Mouse (Mus musculus) layer of hippocampus, adult 18-20 months (tissue): Measurements from ENCODE around the gene Casp9. TPM values are rescaled to one million over a fixed set of nuclear protein-coding genes. Genes with fewer than 3 reads are reported as not detected.
A peak's percentile ranks its signal among the peaks of the same experiment; 100 is the strongest.

Experiments
- DNase-seq, 2 experiments: peaks; one replicate each; pipeline ENCODE4 v3.0.0; 2022; ENCODE audit warnings: low spot score in 2 of 2
- total RNA-seq, 2 experiments: library from RNA; stranded (reverse); gene quantifications; 2 replicates each; pipeline ENCODE4 v1.2.3; 2021

The Casp9 gene
- total RNA-seq, 2 experiments from 2014 or later: 25.6 to 28.8 TPM

DNA sequence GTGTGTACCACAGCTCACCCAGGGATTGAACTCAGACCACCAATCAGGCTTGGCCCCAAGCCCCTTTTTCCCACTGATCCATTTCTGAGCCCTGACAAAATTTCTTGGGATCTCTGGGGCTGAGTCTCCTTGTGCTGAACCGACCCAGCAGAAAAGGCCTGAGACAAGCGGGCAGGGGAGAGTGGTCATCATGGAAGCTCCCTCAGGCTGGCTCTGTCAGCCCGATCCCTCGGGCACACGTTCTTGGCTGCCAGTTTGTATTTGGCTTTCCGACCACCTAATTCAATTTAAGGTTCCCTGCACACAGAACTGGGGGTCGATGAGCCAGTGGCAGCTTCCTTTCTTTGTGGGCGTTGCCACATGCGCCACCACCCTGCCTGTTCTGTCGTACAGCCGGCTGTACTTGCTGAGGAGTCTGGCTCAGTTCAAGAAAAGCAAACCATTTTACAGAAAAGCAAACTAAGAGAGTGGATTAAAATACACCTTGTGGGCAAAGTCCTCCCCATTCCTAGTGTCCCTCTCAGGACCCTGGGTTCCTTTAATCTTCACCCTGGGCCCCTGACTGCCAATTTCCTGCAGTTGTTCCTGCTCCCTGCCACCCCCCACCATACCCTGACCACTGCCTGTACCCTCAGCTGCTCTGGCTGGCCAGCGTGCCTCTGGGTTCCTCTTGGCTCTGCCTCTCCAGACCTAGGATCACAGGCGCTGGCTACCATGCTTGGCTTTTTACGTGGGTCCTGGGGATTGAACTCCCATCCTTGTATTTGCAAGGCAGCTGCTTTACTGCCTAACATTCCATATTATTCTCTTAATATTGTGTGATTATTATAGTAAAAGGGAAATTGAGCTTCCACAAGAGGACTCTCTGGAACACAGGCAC, 23.6 kb downstream of the Casp9 start:
- peak; percentile 52 to 64 for DNase-seq

DNA sequence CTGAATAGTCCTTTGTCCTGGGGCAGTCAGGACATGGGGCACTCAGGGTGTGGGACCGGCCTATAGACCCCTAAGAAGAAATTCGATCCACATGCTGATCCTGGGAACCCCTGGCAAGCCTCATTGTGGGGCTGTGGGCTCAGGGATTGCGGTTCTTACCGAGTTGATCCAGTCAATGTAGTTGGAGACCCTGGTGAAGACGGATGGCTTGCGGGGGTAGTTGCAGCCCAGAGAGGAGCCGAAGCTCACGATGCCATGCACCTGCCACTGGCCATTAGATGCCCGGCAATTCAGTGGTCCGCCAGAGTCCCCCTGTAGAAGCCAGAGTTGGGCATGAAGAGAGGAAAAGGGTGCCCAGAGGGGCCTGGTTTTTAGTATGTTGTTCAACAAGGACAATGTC, 24.3 kb downstream of the Casp9 start:
- no peak for DNase-seq

DNA sequence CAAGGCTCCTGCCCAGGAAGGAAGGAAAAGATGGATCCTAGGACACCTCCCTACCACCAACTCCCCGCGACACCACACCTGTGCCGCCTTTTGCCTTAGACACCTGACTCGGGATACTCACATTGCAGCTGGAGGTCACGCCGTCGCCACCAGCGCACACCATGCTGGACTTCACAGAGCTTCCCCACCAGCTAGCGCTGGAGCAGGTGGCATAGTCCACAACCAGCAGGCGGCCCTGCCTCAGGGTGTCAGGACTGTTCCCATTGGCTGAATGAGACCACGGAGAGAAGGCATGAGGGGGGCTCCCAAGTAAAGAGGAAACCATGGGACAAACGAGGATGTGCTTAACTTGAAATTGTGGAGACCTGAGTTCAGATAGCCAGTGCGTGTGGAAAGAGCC, 25.4 kb downstream of the Casp9 start:
- DNase-seq: no peak

DNA sequence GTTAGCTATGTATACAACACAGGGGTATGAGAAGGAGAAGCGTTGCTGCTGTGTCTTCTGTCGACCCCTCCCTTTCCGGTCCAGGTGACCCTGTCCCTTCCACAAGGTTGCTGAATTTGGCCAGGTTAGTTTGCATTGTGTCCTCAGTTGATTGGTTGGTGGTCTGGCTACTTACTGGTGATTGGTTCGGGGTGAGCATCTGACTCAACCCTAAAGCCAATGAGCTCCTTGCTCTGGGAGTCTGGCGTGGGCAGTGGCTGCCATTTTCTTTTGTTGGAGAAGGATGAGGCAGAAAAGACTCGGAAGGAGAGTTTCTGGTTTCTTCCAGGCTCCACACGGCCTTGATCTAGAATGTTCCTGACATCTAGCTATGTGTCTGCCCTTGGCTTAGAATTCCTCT, 25.9 kb downstream of the Casp9 start:
- DNase-seq: no peak

DNA sequence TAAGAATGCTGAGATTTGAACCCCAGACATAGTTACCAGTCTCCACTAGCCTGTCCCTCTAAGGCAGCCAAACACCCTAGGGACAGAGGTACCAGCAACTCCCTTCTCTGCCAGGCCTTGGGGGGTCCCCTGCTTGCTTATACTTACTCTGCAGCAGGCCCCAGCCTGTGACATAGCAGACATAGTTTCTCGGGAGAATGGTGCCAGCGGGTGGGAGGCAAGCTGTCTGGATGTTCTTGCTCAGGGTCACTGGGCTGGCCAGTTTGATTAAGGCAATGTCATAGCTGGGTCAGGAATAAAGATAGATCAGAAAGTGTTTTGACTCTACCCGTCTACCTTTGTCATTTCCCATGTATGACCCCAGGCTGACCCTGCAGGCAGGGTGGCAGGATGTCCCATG, 27.8 kb downstream of the Casp9 start:
- DNase-seq: no peak

DNA sequence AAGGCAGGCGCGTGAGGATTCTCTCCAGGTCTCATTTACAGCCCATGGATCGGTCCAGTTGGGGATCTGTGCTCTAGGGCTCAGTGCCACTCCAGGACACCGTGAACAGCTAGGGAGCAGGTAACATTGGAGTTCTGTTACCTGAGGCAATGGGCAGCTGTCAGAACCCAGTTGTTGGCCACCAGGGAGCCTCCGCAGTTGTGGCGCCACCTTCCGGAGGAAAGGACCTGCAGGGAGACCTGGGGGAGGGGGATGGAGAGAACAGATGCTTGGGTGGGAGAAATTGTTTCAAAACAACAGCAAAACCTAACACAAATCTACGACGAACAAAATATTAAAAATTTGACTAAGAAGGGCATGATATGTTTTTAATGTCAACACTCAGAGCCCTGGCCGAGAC, 28.7 kb downstream of the Casp9 start:
- no peak for DNase-seq

DNA sequence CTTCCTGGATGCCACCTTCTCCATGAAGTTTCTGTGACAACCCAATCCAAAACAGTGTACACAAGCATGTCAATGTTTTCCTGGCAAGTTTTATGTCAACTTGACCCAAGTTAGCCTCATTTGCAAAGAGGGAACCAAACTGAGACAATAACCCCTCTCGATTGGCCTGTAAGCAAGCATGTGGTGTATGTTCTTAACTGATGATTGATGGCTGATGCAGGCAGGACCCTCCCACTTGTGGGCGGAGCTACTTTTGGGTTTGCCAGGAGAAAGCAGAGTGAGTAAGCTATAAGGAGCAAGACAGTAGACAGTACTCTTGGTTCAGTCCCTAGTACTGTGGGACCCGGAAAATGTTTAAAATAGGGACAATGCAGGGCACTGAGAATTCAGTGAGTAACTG, 29.6 kb downstream of the Casp9 start:
- no peak for DNase-seq

DNA sequence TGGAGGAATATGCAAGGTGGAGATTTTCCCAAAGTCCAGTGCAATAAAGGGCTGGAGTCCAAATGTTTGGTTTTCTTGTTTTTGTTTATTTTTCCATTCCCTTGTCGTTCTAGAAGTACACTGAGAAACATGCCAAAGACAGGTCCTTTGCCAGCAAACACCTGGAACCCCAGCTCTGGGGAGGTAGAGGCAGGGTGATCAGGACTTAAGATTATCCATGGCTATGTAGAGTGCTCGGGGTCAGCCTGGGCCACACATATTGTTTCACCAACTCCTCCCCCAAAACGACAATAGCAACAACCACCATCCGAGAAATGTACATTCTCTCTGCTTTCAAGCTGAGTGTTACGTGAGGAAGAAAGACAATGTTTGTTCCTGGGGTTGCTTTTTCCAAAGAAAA, 32.6 kb downstream of the Casp9 start, which contains the start of gene Cela2a:
TSS of gene Cela2a (minus strand) at position 101 of the 400 bp plus-strand sequence.
- DNase-seq: no peak

DNA sequence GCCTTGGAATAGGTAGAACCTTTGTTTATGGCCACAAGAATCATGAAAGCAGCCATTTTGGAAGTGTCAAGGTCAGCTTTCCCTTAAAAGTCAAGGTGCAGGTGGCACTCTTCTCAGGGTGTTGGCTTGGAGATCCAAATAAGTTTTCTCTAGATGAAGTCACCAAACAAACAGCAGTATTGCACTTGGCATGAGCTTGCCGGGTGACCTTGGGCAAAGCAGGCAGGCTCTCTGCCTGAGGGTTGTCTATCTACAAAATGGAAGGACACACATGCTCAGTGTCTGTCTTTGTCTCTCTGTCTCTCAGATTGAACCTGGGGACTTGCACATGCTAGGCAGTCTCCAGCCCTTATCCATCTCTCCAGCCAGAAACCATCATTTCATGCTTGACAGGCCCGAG, 34.0 kb downstream of the Casp9 start:
- DNase-seq: no peak

DNA sequence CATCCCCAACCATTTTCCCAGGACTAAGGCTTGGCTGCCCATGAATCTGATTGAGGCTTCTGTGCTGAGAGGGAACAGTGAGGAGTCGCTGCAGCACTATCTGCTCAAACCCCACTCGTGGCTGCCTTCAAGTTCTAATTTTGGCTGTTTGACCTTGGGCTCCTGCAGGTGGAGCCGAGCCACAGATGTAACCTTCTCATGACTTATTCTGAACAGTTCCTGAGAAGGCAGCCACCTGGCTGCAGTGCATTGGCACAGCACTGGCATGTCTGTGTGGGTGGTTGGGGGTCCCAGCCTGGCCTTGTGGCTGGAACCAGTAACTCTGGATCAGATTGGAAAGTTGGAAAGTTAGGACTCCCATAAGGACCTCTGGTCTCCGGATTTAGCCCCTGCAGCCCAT, 34.8 kb downstream of the Casp9 start:
- DNase-seq: no peak

DNA sequence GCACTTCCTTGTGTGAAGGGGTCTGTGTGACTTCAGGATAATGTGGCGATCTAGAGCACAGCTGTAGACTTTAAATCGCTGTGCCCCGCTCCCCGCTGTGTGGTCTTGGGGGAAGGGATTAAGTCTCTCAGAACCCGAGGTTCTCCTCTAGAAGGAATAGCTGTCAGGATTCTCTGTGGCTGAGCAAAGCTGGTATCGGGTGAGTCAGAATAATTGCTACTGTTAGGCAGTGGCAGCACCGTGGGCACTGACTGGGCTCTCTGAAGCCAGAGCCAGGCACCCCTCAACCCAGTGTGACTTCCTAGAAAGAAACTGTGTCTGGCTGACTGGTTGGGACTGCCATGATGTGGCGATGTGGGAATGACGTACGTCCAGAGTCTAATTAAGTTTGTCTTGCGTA, 37.0 kb downstream of the Casp9 start:
- no peak for DNase-seq

DNA sequence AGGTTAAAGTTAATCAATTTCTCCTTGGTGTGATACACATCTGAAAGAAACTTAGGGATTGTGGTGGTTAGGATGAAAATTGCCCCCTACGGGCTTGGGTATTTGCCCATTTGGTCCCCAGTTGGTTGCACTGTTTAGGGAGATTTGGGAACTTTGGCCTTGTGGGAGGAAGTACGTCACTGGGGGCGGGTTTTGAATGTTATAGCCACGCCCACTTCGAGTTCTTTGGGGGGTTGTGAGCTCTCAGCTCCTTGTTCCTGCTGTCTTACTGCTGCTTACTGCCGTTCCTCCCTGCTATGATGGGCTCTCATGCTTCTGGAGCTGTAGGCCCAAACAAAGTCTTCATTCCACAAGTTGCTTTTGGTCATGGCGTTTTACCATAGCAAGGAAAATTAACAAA, 37.9 kb downstream of the Casp9 start:
- DNase-seq: no peak

DNA sequence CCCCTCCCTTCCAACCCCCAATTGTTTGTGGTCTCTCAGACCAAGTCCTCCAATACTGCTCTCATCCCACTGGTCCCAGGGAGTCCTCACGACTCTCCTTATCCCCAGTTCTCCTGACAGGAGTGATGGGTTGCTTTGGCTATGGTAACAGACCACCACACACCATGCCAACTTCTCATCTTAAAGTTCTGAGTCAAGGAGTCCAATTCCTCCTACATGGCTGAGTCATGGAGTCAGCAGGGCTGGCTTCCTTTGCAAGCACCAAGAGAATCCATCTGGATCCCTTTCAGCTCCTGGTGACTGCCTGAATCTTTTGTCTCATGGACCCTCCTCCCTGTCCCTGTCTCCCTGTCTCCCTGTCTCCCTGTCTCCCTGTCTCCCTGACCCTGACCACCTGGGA, 40.5 kb downstream of the Casp9 start:
- DNase-seq: no peak

DNA sequence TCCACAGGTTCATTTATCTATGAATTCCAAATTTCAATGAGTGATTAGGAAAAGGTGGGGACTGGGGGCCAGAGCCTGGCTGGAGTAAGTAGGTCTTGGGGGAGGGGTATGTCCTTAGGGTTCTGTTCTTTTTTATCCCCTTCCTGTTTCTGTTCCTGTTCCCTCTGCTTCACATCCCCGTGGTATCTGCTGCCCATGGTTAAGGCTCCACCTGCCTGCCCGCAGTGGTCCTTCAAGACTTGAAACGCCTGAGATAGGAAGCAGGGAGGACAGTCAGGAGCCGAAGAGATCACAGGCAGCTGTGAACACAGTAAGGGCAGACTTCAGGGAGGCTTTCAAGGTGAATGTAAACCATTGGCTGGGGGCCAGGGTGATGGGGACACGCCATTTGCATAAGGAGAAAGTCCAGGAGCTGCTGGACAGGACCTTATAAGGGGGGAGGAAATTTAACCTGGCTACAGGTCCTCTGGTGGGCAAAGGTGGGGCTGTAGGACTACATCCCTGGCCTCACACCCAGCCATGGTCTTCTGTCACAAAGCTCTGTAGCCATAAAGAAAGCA, 41.2 kb downstream of the Casp9 start:
- DNase-seq: no peak

DNA sequence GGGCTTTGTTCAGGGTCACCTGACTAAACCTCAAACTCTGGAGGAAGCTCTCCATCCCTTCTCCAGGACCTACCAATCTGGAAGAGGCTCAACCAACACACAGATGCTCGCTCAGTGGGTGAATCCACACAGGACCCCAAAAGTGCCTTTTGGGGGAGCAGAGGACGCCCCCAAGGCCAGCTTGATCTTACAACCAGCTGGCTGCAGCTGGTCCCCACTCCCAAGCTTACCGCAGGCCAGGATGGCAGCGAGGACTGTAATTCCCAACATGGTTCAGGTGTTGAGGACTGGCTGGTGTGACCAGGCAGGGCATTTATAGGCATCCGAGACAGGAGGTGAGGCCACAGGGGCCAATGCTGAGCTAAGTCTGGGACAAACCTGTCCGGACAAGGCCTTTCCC, 52.6 kb downstream of the Casp9 start, which contains the start of gene Ctrc:
TSS of gene Ctrc (minus strand) at position 361 of the 400 bp plus-strand sequence.
- no peak for DNase-seq

DNA sequence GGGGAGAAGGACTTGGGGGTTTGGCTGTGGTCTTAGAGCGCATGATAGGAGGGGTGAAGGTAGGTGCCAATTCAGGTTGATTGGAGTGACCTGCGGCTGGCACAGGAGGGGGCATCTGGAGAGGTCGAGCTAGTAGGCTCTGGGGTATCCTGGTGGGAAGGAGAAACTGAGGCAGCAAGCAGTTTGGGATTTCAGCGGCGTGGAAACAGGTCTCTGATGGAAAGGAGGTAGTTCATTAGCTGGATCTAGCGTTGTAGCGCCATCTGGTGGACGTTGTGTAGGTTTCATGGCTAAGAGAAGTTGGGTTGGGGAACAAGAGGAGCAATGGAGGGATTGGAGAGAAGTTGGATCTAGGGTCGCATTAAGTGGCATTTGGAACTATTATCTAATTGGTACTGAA, 60.0 kb downstream of the Casp9 start:
- DNase-seq: no peak

DNA sequence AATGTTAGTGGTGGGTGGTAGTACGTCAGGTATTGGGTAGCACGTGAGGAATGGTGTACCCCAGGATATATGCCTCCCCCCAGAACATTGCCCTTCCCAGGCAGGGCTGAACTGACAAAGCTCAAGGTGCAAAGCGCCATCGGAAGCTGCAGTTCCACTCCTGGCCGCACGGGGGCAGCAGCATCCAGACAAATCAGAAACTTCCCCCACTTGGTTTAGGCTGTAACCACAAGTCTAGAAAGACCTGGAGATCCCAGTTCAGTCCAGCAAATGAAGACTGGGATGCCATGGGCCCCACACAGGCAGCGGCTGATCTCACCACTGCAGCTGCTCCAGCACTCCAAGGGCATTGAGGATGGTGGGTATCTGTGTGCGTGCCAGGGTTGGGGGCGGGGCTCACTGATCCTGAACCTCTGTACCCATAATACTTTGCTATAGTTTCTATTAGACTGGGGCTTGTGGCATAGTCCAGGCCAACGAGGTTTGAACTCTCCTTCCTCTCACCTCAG, 64.1 kb downstream of the Casp9 start:
- DNase-seq: peak; percentile 76 to 94

DNA sequence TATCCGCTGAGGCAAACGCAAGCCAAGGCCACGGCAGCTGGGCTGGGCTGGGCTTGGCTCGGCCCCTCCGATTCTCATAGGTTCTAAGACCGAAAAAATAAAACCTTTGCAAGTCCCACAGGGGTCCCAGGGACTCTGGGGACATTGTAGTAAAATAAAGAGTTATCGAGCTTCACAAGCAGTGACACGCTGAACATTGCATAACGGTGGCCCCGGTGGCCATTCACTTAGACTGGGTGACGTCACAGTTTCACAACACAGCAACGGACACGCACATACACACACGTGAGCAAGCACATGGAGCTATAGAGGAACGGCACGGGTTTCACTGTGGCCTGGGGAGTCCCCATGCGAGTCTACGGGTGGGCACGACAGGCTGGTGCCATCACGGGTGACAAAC, 65.1 kb downstream of the Casp9 start:
- no peak for DNase-seq

DNA sequence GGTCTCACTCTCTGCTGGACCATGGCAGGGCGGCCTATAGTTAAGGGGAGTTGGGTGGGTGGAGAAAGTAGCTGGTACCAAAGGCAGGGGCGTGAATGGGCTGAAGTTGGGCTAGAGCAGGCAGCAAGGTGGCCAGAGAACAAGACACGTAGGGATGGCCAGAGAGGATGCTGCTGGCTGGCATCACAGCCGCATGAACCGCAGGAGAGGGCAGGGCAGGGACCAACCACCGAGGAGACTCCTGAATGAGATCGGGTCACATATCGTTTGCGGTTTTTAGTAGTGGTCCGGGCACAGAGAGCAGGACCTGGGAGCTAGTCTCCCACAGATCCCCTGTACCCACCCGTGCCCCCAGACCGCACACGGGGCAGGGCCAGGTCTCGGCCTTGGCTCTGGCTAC, 65.9 kb downstream of the Casp9 start:
- no peak for DNase-seq

DNA sequence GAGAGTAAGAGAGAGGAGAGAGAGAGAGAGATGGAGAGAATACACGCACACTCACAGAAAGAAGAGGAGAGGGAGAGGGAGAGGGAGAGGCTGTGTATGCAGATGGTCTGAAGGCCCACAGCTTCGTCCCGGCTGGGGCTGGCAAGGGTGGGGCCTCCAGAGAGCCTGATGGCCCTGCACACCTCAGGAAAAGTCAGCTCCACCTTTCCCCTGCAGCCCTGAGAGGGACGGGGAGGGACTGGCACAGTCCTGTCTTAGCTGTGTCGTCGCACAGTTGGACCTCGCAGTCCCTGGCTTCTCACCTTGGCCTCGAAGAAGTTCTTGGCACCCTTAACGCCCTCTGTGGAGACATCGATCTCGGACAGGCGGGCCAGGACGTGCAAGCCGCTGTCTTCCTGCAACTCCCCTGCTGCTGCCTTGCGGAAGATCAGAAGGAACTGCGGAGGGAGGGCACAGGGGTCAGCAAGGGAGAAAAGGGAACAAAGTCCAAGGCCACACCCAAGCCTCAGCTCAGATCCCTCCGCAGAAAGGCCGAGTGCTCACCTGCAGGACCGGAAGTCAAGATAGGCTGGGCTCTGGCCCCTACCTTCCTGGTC, 66.9 kb downstream of the Casp9 start:
- DNase-seq: no peak

DNA sequence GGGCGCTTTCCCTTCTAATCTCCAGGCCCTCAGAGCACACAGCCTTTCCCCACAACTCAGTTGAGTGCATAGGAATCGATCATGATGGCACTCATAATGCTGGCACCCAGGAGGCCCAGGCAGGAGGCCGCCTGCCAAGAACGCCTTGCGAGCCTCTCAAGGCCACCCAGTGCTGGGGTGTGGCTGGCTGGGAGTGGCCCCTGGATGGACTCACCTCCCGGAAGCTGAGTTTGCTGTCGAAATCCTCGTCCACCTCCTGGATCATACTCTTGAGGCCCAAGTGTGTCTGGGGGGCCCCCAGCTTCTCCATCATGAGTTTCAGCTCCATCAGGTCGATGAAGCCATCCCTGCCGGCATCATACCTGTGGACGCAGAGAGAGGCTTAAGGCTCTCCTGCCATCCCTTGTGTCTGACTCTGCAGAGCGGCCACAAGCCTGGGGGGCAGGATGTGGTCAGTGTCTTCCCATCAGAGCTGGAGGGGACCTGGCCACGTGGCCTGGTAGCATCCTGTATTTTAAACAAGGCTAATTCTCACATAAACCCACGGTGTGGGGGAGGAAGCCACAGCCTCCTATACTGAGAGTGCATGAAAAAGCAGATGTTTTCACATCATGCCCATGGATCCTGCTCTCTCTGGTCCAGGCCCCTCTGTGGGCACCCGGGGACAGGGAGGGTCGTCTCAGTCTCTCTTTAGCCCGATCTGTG, 68.3 kb downstream of the Casp9 start:
- DNase-seq: no peak

DNA sequence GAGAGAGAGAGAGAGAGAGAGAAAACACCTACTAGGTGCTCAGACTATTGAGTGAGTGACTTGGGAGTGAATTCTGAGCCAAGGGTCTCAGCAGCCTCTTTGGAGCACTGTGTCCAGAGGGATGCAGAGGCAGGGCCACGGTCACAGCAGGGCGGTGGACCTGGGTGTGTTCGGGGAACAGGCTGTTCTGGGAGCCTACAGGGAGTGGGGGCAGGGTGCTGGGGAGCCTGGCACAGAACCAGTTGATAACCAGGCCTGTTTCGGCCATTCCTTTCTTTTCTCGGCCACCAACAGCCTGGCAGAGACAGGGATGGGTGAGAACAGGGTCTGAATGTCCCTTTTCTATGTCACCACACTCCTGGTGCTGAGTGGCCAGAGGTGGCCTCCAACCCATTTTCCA, 69.5 kb downstream of the Casp9 start:
- DNase-seq: no peak
